Mouse (Mus musculus): ENCODE data around the gene Cbln4.

GRCm38 (mm10) chr2:171994240-171994639 is 49.0 kb downstream of the Cbln4 start:
- TF ChIP-seq CTCF (IDR thresholded peaks at IDR 0.05; ENCODE audit: low read depth) (no peak), EP300 (IDR thresholded peaks at IDR 0.05; ENCODE audit: low read depth) (no peak)

All from liver, embryonic 14.5 days (tissue).